In the genomic region with DNA sequence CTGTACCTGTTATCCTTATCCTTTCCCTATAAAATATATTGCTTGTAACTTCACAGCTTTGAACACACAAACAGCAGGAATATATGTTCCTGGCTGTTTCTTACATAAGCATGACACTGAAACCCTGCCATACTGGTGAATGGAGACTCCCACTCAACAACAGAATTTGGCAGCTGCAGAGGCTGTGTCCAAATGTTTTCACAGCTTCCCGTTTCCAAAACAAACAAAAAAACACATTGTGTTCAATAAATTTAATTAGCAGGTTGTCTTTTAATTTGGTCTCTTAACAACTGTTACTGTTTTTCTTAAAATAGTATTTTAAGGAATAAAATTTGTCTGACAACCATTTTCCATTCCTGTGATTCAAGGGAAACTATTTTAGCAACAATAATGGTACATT, we compare ENCODE assay signal across 26 mouse cellular contexts.
DNase-seq lines count a peak whose midpoint lies in the region; ATAC-seq and TF ChIP-seq lines count a peak whose summit lies in the region.
"Had no signal": no experiment of that assay in that cellular context is flagged by ENCODE, and none has a peak within 500 bp of the region (broad histone marks: within the 10 kb centered on the region; RNA-seq: fewer than 3 reads in every experiment).

No protein-coding gene starts in this region.

- no peaks in the 10 kb centered on the region for H3K36me3 ChIP-seq in kidney, postnatal 0 days (ENCODE audit: insufficient read depth, low read length)
- H3K36me3 ChIP-seq: midbrain, embryonic 15.5 days; neural tube, embryonic 15.5 days had no signal

- no peak overlapping the region for H3K4me3 ChIP-seq in kidney, postnatal 0 days (replicated peaks; ENCODE audit: low read depth, low read length)
- H3K4me3 ChIP-seq: midbrain, embryonic 15.5 days; neural tube, embryonic 15.5 days had no signal

- H3K4me1 ChIP-seq in kidney, postnatal 0 days (replicated peaks; ENCODE audit: insufficient read depth, low read length) = no peaks in the 10 kb centered on the region
- H3K4me1 ChIP-seq: midbrain, embryonic 15.5 days; neural tube, embryonic 15.5 days had no signal

- no peak overlapping the region for H3K27ac ChIP-seq in kidney, postnatal 0 days
- H3K27ac ChIP-seq: liver, embryonic 14.5 days; midbrain, embryonic 15.5 days; neural tube, embryonic 15.5 days; stomach, postnatal 0 days had no signal

- no peak for TF ChIP-seq CTCF in kidney, postnatal 0 days (IDR thresholded peaks at IDR 0.05; ENCODE audit: low read depth)
- TF ChIP-seq CTCF in brain, embryonic 14.5 days (IDR thresholded peaks at IDR 0.05; ENCODE audit: borderline replicate concordance, extremely low read depth, insufficient read depth, insufficient read length) = no peak

- 20% methylated on average over 1 of the region's 1 CpGs for WGBS in kidney, postnatal 0 days

- ATAC-seq in kidney, postnatal 0 days (replicated peaks; ENCODE audit: low FRiP score, low read depth) = no peak
- ATAC-seq: hindbrain, embryonic 16.5 days; midbrain, embryonic 15.5 days had no signal

- TF ChIP-seq POLR2A in brain, embryonic 14.5 days (IDR thresholded peaks at IDR 0.05; ENCODE audit: borderline replicate concordance, extremely low read depth, insufficient read depth, insufficient read length, poor library complexity, severe bottlenecking) = no peak

- H3K9ac ChIP-seq in kidney, postnatal 0 days (ENCODE audit: low read depth, low read length) = no peak overlapping the region
- H3K9ac ChIP-seq: liver, embryonic 14.5 days; lung, embryonic 14.5 days; midbrain, embryonic 15.5 days; neural tube, embryonic 15.5 days had no signal

- peak; percentile 12 for DNase-seq in kidney, postnatal 0 days (ENCODE audit: low spot score)
- no peak for DNase-seq in kidney, adult 11 months
- peak; percentile 10 for DNase-seq in brain, embryonic 14.5 days (ENCODE audit: low read depth)
- DNase-seq in layer of hippocampus, adult 8-10 months (ENCODE audit: low spot score in 2 of 2) = peak; percentile 18 to 21
- DNase-seq in layer of hippocampus, postnatal 36 days = peak; percentile 5 to 32
- no peak for DNase-seq in spleen, postnatal 10 days (ENCODE audit: low spot score in 2 of 2)
- no peak for DNase-seq in embryo, embryonic 10.5 days (ENCODE audit: low spot score)
- DNase-seq: adrenal gland, postnatal 14 days; cerebellum, adult 8-10 months; cerebellum, postnatal 25 days; gastrocnemius, postnatal 10 days; kidney, adult 2 months; kidney, postnatal 4 days; liver; lung, embryonic 14.5 days; lung, postnatal 14 days; retina, postnatal 1 day; right cerebral cortex, postnatal 25 days; spleen, adult 18-20 months; thymus, adult 18-20 months; thymus, postnatal 25 days had no signal

- no peaks in the 10 kb centered on the region for H3K27me3 ChIP-seq in kidney, postnatal 0 days (ENCODE audit: insufficient read depth, low read length)
- H3K27me3 ChIP-seq: midbrain, embryonic 15.5 days; neural tube, embryonic 15.5 days had no signal

- H3K4me2 ChIP-seq in kidney, postnatal 0 days (ENCODE audit: low read length) = no peak overlapping the region
- H3K4me2 ChIP-seq: lung, embryonic 14.5 days; midbrain, embryonic 15.5 days; neural tube, embryonic 15.5 days had no signal

- H3K9me3 ChIP-seq in kidney, postnatal 0 days (replicated peaks; ENCODE audit: low read length) = no peaks in the 10 kb centered on the region
- H3K9me3 ChIP-seq: midbrain, embryonic 15.5 days; neural tube, embryonic 15.5 days had no signal

Comparison
In these comparisons a context has a peak if more than half of its experiments do, and no peak if none do; other contexts are left out.
1. DNase-seq: peak in kidney, postnatal 0 days (single experiment), brain, embryonic 14.5 days (single experiment), layer of hippocampus, adult 8-10 months (2 of 2) and layer of hippocampus, postnatal 36 days (2 of 2); none in kidney, adult 11 months (single experiment), spleen, postnatal 10 days (0 of 2) and embryo, embryonic 10.5 days (single experiment).